Mouse (Mus musculus) ES-Bruce4 (cell line): Measurements from ENCODE around the gene Kif17.

ENCODE experiments used
- CTCF ChIP-seq: IDR thresholded peaks from one replicate; pipeline ENCODE4 v1.8.1; 2011; ENCODE audit warnings: low read depth, low read length
- EP300 ChIP-seq: IDR thresholded peaks from 2 replicates; pipeline ENCODE4 v1.6.1; 2011; ENCODE audit warnings: low read depth, low read length; ENCODE audit not compliant: insufficient read depth
- POLR2A ChIP-seq: IDR thresholded peaks from one replicate; pipeline ENCODE4 v1.8.1; 2011; ENCODE audit warnings: low read length; ENCODE audit not compliant: insufficient read depth

DNA sequence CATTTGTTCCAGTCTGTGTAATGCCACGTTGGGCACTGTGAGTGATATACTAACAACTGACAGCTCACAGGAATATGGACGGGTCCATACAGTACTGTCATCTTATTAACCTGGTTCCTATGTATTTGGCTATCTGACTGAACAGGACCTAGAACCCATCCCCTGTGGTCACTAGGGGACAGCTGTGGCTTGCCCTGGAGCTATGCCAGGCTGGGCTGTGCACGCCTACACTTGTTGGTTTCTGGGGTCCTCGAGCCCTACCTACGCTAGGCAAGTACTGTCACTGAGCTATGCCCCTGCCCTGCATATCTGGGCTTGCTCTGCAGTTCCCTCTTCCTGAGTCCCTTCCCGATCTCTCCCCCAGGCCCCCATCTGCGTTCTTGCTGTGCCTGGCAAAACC is 71.3 kb downstream of the Kif17 start:
- TF ChIP-seq POLR2A (no peak), CTCF (no peak), EP300 (no peak)
